Mouse (Mus musculus): Measurements from ENCODE around the gene Fam83d. TPM values are rescaled to one million over a fixed set of nuclear protein-coding genes. Genes with fewer than 3 reads are reported as not detected.

Gene Fam83d
- total and polyA plus RNA-seq, 3 experiments = 3.4 to 9.6 (median 6.1) TPM

DNA sequence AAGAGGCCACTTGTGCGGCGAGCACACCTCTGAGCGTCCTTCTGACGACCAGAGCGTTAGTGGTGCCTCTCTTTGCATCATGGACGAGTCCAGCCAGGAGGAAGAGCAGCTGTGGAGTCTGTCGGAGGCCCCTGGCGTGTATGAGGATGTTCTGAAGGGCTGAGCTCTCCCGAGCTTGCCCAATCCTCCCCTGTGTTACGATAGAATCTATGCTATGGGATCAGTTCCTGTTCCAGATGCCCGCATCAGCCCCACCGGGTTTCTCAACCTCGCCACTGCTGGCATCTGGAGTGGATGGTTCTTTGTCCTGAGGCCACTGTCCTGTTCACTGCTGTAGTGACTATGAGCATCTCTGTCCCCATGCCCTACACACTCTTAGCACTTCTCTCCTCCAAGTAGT, 4.9 kb downstream of the Fam83d start:
- Histone ChIP-seq H3K9me3 (replicated peaks) (no peaks in the 10 kb centered on the region), H3K27me3 (ENCODE audit: insufficient read depth, low read length) (no peaks in the 10 kb centered on the region), H3K4me1 (ENCODE audit: insufficient read depth, low read depth, low read length) (peaks cover 40% of the 10 kb centered on the region), H3K36me3 (replicated peaks) (peaks cover 76% of the 10 kb centered on the region), H3K4me3 (ENCODE audit: low read depth, low read length) (no peak overlapping the region)
- ATAC-seq (ENCODE audit: extremely low read depth, insufficient number of reproducible peaks, low FRiP score, poor library complexity, severe bottlenecking) = no peak
- no peak for DNase-seq (ENCODE audit: low spot score)
- TF ChIP-seq TAL1 (conservative IDR thresholded peaks at IDR 0.05; ENCODE audit: low read depth, low read length) (no peak), GATA1 (IDR thresholded peaks at IDR 0.05; ENCODE audit: borderline replicate concordance, low read length) (no peak), POLR2AphosphoS5 (IDR thresholded peaks at IDR 0.05; ENCODE audit: insufficient replicate concordance, low read depth, low read length) (no peak)

DNA sequence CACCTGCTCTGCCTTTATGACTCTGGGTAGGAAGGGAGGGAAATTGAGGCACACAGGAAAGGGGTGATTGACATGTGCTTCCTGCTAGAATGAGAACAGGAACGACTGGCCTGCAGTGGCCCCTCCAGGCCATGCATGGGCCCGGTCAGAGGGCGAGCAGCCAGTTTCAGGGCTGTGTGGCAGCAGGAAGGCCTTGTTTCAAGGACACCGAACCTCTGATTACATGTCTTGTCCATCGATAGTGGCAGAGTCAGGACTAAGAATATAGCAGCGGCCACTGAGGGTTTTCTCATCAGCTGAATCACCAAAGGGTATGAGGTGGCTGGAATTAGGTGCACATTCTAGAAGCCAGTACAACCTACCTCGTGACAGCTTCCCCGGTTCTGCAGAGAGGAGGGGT, 7.0 kb downstream of the Fam83d start:
- peaks cover 91% of the 10 kb centered on the region for H3K36me3 ChIP-seq (replicated peaks)
- peaks cover 22% of the 10 kb centered on the region for H3K4me1 ChIP-seq (ENCODE audit: insufficient read depth, low read depth, low read length)
- ATAC-seq (ENCODE audit: extremely low read depth, insufficient number of reproducible peaks, low FRiP score, poor library complexity, severe bottlenecking) (no peak), DNase-seq (ENCODE audit: low spot score) (no peak)
- TF ChIP-seq TAL1 (conservative IDR thresholded peaks at IDR 0.05; ENCODE audit: low read depth, low read length) (no peak), POLR2AphosphoS5 (IDR thresholded peaks at IDR 0.05; ENCODE audit: insufficient replicate concordance, low read depth, low read length) (no peak), CTCF (IDR thresholded peaks at IDR 0.05; ENCODE audit: low read depth, low read length) (no peak)
- H3K4me3 ChIP-seq (ENCODE audit: low read depth, low read length) = no peak overlapping the region
- H3K9me3 ChIP-seq (replicated peaks) = no peaks in the 10 kb centered on the region
- no peaks in the 10 kb centered on the region for H3K27me3 ChIP-seq (ENCODE audit: insufficient read depth, low read length)

DNA sequence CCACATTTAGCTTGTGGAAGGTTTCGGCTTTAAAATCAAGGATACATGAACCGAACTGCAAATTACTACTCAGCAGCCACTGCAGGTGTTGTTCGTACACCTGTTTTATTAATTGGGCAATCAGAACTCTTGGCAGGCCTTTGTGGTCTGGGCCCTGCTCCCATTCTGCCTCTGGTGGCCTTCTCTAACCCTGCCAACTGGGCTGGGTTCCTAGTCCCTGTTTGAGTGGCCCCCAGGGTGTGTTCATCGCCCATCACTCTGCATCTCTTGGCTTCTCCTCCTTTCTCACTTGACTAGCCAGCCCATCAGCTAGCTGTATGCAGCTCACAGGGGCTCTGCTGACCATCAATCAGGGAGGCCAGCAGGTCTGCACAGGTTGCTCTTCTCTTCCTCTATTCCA, 8.8 kb downstream of the Fam83d start:
- no peaks in the 10 kb centered on the region for H3K9me3 ChIP-seq (replicated peaks)
- peaks cover 93% of the 10 kb centered on the region for H3K36me3 ChIP-seq (replicated peaks)
- ATAC-seq (ENCODE audit: extremely low read depth, insufficient number of reproducible peaks, low FRiP score, poor library complexity, severe bottlenecking) (no peak), DNase-seq (ENCODE audit: low spot score) (no peak)
- no peaks in the 10 kb centered on the region for H3K27me3 ChIP-seq (ENCODE audit: insufficient read depth, low read length)
- TF ChIP-seq GATA1 (IDR thresholded peaks at IDR 0.05; ENCODE audit: borderline replicate concordance, low read length) = no peak
- TF ChIP-seq POLR2AphosphoS5 (IDR thresholded peaks at IDR 0.05; ENCODE audit: insufficient replicate concordance, low read depth, low read length) = no peak
- H3K4me1 ChIP-seq (ENCODE audit: insufficient read depth, low read depth, low read length) = peaks cover 6% of the 10 kb centered on the region
- no peak overlapping the region for H3K4me3 ChIP-seq (ENCODE audit: low read depth, low read length)

DNA sequence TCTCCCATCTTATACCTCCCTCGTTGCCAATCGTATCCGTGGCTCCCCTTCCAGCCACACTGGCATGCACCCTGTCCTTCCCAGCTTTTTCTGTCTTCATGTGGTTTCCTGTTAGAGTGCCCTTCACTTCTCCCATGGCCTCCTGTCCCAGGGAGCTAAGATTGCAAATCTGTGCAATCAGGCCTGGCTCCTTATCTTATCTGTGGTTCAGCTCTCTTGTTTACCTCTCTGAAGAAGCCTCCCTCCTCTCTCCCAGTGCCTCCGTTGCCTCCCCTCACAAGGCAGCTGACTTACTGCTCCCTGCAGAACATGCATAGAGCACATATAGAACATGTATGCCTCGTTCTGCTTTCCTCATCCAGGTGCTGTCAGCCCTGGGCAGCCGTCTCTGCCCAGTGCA, 9.6 kb downstream of the Fam83d start:
- DNase-seq (ENCODE audit: low spot score) = no peak
- H3K4me3 ChIP-seq (ENCODE audit: low read depth, low read length) = no peak overlapping the region
- H3K27me3 ChIP-seq (ENCODE audit: insufficient read depth, low read length) = no peaks in the 10 kb centered on the region
- ATAC-seq (ENCODE audit: extremely low read depth, insufficient number of reproducible peaks, low FRiP score, poor library complexity, severe bottlenecking) = no peak
- H3K4me1 ChIP-seq (ENCODE audit: insufficient read depth, low read depth, low read length) = peaks cover 6% of the 10 kb centered on the region
- H3K36me3 ChIP-seq (replicated peaks) = peaks cover 92% of the 10 kb centered on the region
- TF ChIP-seq GATA2 (IDR thresholded peaks at IDR 0.05; ENCODE audit: borderline replicate concordance, low read depth, low read length) (no peak), CTCF (IDR thresholded peaks at IDR 0.05; ENCODE audit: low read depth, low read length) (no peak), GATA1 (IDR thresholded peaks at IDR 0.05; ENCODE audit: borderline replicate concordance, low read length) (no peak), TAL1 (conservative IDR thresholded peaks at IDR 0.05; ENCODE audit: low read depth, low read length) (no peak), POLR2AphosphoS5 (IDR thresholded peaks at IDR 0.05; ENCODE audit: insufficient replicate concordance, low read depth, low read length) (no peak)
- H3K9me3 ChIP-seq (replicated peaks) = no peaks in the 10 kb centered on the region

DNA sequence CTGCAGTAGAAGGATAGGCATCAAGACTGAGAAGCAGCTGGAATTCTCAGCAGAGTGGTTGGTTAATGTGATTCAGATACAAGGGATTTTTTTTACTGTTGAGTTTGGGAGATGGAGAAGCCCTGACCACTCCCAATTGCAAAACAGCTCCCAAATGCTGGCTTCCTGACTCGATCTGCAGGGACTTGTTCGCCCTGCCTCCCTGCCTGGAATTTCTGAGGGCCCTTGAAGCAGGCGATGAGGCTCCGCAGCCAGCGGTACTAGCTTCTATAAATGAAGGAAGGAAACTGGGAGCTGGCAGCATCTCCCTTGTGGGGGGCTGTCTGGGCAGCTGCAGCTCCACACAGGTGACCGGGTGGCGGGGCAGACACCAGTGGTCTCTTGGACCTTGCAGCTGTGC, 10.5 kb downstream of the Fam83d start:
- Histone ChIP-seq H3K36me3 (replicated peaks) (peaks cover 92% of the 10 kb centered on the region), H3K4me1 (ENCODE audit: insufficient read depth, low read depth, low read length) (peaks cover 6% of the 10 kb centered on the region), H3K4me3 (ENCODE audit: low read depth, low read length) (no peak overlapping the region), H3K9me3 (replicated peaks) (no peaks in the 10 kb centered on the region), H3K27me3 (ENCODE audit: insufficient read depth, low read length) (no peaks in the 10 kb centered on the region)
- ATAC-seq (ENCODE audit: extremely low read depth, insufficient number of reproducible peaks, low FRiP score, poor library complexity, severe bottlenecking) (no peak), DNase-seq (ENCODE audit: low spot score) (no peak)
- TF ChIP-seq GATA2 (IDR thresholded peaks at IDR 0.05; ENCODE audit: borderline replicate concordance, low read depth, low read length) (no peak), POLR2AphosphoS5 (IDR thresholded peaks at IDR 0.05; ENCODE audit: insufficient replicate concordance, low read depth, low read length) (no peak), TAL1 (conservative IDR thresholded peaks at IDR 0.05; ENCODE audit: low read depth, low read length) (no peak), GATA1 (IDR thresholded peaks at IDR 0.05; ENCODE audit: borderline replicate concordance, low read length) (no peak), CTCF (IDR thresholded peaks at IDR 0.05; ENCODE audit: low read depth, low read length) (no peak)

GRCm38 (mm10) chr2:158781126-158781525, 13.2 kb downstream of the Fam83d start:
- DNase-seq (ENCODE audit: low spot score) = no peak
- no peak overlapping the region for H3K4me3 ChIP-seq (ENCODE audit: low read depth, low read length)
- H3K36me3 ChIP-seq (replicated peaks) = peaks cover 96% of the 10 kb centered on the region
- H3K27me3 ChIP-seq (ENCODE audit: insufficient read depth, low read length) = no peaks in the 10 kb centered on the region
- no peak for TF ChIP-seq TAL1 (conservative IDR thresholded peaks at IDR 0.05; ENCODE audit: low read depth, low read length)
- no peak for TF ChIP-seq CTCF (IDR thresholded peaks at IDR 0.05; ENCODE audit: low read depth, low read length)
- no peak for TF ChIP-seq GATA1 (IDR thresholded peaks at IDR 0.05; ENCODE audit: borderline replicate concordance, low read length)
- TF ChIP-seq GATA2 (IDR thresholded peaks at IDR 0.05; ENCODE audit: borderline replicate concordance, low read depth, low read length) = no peak
- TF ChIP-seq POLR2AphosphoS5 (IDR thresholded peaks at IDR 0.05; ENCODE audit: insufficient replicate concordance, low read depth, low read length) = no peak
- no peaks in the 10 kb centered on the region for H3K9me3 ChIP-seq (replicated peaks)
- no peak for ATAC-seq (ENCODE audit: extremely low read depth, insufficient number of reproducible peaks, low FRiP score, poor library complexity, severe bottlenecking)
- peaks cover 6% of the 10 kb centered on the region for H3K4me1 ChIP-seq (ENCODE audit: insufficient read depth, low read depth, low read length)

All from G1E (cell line).